Mouse (Mus musculus): ENCODE data around the gene Zfp605.
"Not testable (repeated sequence)": the region's sequence is repeated elsewhere in the genome, so short reads cannot be mapped to it uniquely, and the experiment has no call there.

Zfp605 gene

DNA sequence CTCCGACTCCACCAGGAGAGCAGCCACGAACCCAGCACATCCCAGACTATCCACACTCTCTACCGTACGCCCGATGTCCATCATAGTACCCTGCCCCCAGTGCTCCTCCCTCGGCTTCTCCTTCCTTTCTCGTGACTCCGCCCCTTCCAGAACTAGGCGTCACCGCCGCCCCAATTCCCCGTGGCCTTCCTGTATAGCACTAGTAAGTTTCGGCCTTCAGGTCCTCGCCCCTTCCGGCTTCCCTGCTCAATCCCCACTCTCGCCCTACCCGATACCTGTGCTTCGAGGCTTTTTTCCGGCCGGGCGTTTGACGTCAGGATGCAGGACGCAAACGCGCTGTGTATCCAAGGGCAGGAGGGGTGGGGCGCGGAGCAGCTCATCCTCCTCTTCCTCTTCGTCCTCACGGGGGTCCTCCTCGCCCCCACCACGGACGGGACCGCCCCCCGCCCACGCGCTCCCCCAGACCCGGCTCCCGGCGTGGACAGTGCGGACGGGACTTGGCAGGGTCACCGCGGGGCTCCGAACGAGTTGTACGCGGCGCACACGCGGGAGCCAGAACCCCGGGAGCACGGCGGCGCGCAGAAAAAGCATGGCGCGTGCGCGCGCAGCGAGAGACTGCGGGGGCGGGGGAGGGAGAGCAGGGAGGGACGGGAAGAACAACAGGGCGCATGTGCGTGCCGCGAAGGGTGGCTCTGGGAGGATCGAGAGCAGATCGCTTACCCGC, 2.1 kb upstream of the Zfp605 start, which contains the start of gene Gtpbp6:
Gene Gtpbp6, minus strand, starts transcription at position 617 of the 724 bp plus-strand sequence.
- peak; percentile 82 to 85 for DNase-seq (ENCODE audit: low spot score in 2 of 2)

DNA sequence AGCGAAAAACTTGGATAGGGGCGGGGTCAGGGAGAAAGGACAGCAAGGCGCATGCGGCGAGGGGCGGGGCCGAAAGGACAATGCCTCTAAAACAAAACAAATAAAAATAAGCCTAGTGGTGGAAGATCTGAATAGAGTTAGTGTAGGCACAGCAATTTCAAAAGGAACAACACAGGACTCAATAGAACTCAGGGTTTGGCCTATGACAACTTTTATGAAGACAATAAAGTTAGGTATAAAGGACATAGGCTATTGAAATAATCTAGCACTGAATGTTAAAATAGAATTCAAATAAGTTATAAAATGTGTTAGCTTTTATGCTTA, 1.6 kb upstream of the Zfp605 start:
- DNase-seq (ENCODE audit: low spot score in 2 of 2): peak in 1 of 2 experiments; percentile 93

DNA sequence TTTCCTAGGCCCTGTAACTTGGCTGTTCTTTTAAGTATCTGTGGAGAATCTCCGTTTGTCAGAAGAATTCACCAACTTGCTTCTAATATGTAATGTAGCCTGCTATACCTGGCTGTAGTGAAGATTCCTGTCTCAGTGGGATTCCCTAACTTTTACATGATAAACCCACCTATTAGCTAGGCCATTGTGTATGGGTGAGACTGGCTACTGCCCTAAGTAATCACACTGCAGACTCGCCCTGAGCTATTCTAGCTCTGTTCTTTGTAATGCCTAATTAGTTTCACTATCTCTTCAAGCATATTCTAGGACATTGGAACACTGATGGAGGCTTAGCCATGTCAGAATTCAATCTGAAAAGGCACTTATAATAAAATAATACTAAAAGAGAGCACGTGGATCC, 12.5 kb downstream of the Zfp605 start:
- DNase-seq (ENCODE audit: low spot score in 2 of 2): not testable (repeated sequence)

DNA sequence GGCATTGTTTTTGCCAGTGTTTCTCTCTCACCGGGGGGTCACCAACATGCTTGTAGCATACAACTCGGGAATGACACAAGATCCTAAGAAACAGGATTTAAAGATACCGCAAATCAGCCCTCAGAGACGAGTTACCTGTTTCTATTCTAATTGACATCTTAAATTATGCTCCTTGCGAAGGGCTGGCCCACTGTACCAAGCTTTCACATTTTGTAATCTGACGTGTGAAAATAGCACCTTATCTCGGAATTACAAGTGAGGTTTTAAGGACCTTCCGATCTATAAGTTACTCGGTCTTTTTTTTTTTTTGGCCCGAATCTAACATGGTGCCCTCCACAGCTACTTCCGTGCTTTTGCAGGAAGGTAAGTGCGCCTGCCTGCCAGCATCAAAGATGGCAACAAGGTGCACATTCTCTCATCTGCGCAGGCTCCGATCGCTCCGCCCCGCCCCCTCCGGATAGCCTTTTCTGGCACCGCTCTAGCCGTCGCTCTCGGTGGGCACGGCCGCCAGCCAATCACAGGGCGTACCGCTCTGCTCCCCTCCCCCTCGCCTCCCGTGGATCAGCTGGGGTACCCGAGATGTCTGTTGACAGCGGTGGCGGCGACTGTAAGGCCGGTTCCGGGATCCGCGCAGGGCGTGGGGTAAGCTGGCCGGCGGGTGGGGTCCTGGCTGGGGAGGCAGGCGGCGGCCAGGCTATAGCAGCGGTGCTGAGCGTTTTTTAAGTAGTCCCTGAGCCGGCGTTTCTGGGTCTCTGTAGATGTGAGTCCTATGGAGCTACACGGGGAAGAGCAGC, 25.6 kb downstream of the Zfp605 start, which contains the start of gene Chfr:
Gene Chfr, plus strand, starts transcription at position 550 of the 794 bp plus-strand sequence.
- DNase-seq (ENCODE audit: low spot score in 2 of 2): peak; percentile 99 to 100

DNA sequence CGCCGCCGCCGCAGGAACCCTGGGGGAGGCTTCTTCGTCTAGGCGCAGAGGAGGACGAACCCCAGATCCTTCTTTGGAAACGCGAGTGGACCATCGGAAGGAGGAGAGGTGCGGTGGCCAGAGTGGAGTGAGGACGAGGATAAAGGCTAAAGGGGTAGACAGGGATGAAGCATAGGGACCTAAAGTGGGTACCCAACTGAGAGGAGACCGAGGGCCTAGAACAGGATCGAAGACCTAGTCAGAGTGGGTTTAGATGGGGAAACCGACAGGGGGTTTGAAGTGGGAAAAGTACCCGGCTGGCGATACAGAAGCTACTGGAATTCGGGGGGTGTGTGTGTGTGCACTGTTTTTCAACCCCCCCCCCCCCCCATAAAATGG, 26.2 kb downstream of the Zfp605 start:
- no peak for DNase-seq (ENCODE audit: low spot score in 2 of 2)

DNA sequence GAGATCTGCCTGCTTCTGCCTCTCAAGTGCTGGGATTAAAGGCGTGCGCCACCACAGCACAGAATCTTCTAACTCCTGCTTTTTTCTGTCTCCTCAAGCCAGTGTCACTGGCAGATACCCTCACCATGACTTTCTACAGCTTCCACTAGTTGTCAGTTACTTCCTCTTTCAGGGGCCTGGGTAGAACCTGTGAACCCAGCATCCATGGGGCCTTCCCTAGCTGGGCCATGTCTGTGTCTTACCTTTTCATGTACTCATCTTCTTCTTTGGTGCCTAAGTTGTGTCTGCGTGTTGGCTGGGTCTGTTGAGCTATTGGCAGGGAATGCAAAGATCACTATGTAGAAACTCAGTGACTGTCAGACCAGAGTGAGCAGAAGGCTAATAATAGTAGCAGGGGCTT, 27.9 kb downstream of the Zfp605 start:
- no peak for DNase-seq (ENCODE audit: low spot score in 2 of 2)

DNA sequence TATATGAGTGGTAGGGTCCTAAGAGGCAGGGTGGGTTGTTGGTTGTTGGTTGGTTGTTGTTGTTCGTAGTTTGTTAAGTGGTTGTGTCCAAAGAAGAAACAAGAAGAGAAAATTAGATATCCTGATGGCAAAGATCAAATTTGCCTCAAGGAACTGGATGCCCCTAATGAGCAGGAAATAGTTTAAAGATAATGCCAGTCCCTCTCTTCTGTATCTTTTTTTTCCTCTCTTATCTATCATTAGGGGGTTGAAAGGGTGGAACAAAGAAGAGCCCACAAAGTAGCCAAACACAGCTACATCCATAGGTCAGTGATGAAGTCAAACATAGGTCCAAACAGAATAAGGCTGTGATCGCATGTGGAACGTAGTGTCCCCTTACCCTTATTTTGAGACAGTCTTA, 29.4 kb downstream of the Zfp605 start:
- no peak for DNase-seq (ENCODE audit: low spot score in 2 of 2)

DNA sequence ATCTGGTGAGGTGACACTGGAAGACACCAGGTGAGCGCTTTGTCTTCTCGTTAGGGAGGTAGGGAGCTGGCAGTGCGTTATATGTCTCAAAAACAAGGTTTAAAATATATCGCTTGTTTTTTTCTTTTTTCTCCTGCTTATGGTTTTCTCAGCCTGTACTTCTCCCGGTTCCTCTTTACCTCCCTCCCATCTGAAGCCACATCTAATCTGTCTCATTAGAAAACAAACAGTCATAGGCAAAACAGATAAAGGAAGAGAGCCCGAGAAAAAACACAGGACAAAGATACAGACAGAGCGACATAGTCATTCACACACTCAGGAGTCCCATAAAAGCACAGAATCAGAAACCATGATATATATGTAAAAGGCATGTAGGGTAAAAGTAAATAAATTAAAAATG, 30.5 kb downstream of the Zfp605 start:
- no peak for DNase-seq (ENCODE audit: low spot score in 2 of 2)

DNA sequence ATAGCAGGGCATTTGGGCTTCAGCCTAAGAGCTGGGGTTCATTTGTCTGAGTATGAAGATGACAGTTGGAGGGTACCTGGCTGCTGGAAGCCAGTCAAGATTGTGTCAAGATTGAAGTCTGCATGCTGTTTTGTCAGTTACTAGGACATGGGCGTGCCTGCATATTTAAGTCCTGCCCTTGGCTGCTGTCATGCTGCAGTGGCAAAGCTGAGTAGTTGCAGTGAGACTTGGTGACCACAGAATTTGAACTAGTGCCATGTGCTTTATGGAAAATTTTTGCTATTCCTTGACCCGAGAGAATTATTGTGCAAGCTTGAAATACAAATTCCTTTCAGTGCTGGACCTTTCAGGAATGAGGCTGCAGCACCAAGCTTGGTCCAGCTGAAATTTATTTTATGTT, 32.4 kb downstream of the Zfp605 start:
- DNase-seq (ENCODE audit: low spot score in 2 of 2): no peak

DNA sequence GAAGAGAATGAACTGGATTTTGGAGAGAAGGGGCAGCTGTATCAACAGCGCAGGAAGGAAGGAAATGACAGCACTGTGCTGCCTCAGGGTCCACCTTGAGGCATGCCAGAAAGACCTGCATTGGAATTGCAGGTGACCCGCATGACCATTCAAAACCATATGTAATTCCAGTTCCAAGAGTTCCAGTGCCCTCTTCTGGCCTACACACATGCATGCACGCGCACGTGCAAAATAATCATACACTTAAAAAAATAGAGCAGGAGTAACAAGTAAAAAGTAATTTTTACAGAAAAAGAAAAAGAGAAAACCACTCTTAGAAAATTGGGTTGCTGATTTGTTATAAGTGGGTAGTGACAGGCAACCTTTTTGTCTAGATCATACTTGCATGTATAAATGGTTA, 33.1 kb downstream of the Zfp605 start:
- DNase-seq (ENCODE audit: low spot score in 2 of 2): no peak

DNA sequence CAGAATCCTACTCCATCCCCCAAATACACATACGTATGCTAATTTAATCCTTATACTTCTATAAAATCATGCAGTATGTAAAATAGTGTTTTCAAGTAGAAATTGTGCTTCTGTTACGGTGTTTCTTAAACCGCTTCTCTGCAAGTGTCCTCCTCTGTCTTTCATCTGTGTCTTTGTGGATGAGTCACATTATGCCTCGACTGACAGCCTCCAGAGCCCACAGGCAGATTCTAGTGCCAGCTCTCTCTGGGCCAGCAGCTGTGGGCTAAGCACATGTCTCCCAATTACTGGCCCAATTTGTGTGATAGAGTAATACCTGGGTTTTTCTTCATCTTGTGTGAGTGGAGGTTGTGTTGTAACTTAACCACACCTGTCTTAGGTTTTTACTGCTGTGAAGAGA, 59.5 kb downstream of the Zfp605 start:
- no peak for DNase-seq (ENCODE audit: low spot score in 2 of 2)

DNA sequence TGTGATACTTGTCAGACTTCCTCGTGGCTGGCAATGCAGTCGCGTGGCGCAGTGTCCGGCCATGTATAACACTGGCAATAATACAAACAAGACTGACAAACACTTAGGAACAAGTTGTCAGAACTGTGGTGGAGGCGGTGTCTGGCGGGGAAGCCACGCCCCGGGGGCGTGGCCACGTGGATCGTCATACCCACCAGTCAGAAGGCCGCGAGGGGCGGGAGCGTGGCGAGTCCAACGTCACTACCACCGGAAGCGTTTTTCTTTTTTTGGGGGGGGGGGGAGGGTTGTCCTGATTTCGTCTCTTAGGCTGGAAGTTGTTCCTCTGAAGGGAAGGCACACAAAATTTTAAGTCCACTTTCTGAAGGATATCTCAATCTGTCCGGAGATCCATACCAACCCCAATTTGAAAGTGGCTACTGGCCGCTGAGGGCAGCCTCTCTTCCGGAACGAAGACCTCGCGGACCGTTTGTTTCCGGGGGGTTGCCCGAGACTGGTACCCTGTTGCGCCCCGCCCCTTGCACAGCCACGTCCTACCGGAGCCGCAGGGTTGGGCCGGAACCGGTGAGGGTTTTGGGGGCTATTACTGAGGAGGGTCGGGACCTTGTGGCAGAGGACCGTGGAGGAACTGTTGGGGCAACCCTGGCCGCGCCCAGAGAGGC, 66.6 kb downstream of the Zfp605 start, which contains the start of gene Golga3:
Gene Golga3, plus strand, starts transcription at position 340 of the 659 bp plus-strand sequence.
- DNase-seq (ENCODE audit: low spot score in 2 of 2): peak; percentile 89 to 93

DNA sequence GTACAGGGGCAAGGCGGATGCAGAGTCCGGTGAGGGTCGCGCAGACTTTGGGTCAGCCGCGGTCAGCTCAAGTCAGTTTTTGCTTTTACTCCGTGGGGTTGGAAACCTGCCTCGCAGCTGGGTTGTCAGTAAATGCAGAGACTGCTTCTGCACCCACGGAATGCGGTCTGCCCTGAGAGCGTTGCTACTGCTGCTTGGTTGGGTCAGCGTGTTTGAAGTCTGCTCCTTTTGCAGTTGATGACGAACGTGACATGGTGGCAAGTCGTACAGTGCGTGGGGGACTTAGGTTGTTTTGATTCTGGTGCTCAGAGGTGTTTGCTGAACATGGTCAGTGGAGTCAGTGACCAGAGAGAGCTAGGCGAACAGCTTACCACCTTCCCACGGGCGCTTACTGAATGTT, 67.1 kb downstream of the Zfp605 start:
- no peak for DNase-seq (ENCODE audit: low spot score in 2 of 2)

DNA sequence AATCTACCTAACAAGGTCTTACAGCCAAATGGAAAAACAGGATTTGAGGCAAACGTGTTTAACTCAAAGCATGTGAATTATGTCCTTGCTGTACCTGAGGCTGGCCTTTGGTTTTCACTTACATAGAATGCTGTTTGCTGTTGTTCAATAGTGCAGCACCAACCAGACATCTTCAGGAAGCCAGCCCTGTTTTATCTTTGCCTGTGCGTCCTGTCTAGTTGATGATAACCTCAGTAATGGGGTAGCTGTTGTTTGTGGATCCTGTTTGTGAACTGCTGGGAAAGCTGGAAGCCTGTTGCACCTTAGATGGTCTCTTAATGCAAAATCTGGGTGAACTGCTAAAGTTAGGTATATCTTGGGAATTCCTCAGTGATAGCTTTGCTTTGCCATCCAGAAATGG, 68.7 kb downstream of the Zfp605 start:
- DNase-seq (ENCODE audit: low spot score in 2 of 2): no peak

All from natural killer cell, adult 2 months (primary cell).